Mouse (Mus musculus) v-Abl transformed pro-B cells (cell line): Measurements from ENCODE around the gene Ctrb1.
"Not testable (repeated sequence)": the region's sequence is repeated elsewhere in the genome, so short reads cannot be mapped to it uniquely, and the experiment has no call there.

Experiments
- in situ Hi-C, 2 experiments: fragments of 400-800 bp; cut with MboI; formaldehyde crosslinking; loops; one replicate each; pipeline ENCODE4 v1.15.1; 2025; ENCODE audit not compliant: unreplicated experiment in 2 of 2

Gene Ctrb1

GRCm38 (mm10) chr8:111697655-111698054 is 6.8 kb upstream of the Ctrb1 start:
- in situ Hi-C loops: no loop called here

GRCm38 (mm10) chr8:111695441-111695840 is 4.6 kb upstream of the Ctrb1 start:
- in situ Hi-C loops: no loop called here

DNA sequence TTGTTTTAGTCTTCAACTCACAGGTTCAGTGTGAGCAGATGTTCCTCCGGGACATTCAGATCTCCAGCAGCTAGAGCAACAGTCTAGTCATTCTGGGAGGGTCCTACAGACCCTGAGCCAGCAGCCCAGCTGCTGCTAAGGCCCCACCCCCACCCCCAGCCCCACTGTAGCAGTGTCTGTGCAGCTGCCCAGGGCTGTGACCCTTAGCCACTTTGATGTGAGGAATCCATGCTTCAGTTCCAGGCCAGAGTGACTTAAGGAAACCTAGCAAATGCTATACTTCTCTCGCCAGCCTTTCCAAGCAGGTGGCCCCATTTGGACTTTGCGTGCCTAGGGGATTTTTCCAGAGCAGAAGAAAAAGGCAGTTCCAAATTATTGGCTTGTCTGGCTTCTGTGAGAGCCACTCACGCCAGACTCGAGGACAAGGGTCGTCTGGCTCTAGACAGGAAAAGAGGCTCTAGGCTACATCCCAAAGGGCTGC is 2.5 kb upstream of the Ctrb1 start:
- in situ Hi-C loops: no loop called here

- in situ Hi-C loops: no loop called here
Observed at GRCm38 (mm10) chr8:111686881-111687280, 3.9 kb downstream of the Ctrb1 start.

- in situ Hi-C loops: no loop called here
Observed at GRCm38 (mm10) chr8:111682521-111682920, 8.3 kb downstream of the Ctrb1 start.

GRCm38 (mm10) chr8:111681153-111681552 is 9.7 kb downstream of the Ctrb1 start:
- in situ Hi-C loops: no loop called here

DNA sequence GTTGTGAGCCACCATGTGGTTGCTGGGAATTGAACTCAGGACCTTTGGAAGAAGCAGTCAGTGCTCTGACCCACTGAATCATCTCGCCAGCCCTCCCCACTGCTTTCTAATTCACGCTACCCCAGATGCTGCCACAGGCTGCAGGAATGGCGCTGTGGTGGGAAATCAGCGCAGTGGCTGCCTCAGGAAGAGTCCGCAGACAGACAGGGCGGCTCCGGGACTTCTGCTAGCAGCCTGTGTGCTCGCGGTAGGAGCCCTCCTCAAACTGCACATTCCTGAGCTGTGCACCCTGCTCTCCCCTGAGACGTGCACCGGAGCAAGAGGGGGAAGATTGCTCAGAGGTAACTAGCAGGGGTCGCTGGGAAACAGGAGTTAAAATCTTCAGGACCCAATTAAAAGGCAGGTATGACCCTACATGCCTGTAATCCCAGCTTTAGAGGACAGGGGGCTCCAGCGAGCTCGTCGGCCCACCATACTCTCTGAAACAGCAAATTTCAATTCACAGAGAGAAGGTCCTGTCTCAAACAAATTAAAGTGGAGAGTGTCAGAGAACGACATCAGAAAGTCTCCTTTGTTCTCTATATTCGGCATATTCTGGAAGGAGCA is 10.3 kb downstream of the Ctrb1 start:
- in situ Hi-C loops: no loop called here

GRCm38 (mm10) chr8:111678848-111679247 is 12.0 kb downstream of the Ctrb1 start:
- in situ Hi-C loops: loop anchor here (5.0 to 10.0 kb wide), 3 partner anchors 158 to 1956 kb away; partner anchors contain the start of gene Mon1b (in 1 of the 2)

DNA sequence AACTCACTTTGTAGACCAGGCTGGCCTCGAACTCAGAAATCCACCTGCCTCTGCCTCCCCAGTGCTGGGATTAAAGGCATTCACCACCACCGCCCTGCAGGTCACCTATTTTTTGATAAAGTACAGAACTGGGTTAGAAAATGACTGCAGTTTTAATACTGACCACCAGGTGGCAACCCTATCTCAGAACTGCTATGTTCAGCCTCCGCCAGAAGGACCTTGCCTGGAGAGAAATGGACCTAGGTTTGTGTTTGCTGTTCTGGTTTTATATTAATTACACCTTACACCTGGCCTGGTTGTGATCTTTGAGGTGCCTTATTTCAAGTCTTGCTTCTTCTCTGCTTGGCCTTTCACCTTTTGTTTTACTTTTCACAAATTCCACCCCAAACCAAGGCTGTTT is 12.7 kb downstream of the Ctrb1 start:
- in situ Hi-C loops: loop anchor here (5.0 to 10.0 kb wide), 3 partner anchors 159 to 1957 kb away; partner anchors contain the start of gene Mon1b (in 1 of the 2)

GRCm38 (mm10) chr8:111676237-111676636 is 14.6 kb downstream of the Ctrb1 start:
- in situ Hi-C loops: loop anchor here (5.0 to 10.0 kb wide), 3 partner anchors 161 to 1959 kb away; partner anchors contain the start of gene Mon1b (in 1 of the 2)

DNA sequence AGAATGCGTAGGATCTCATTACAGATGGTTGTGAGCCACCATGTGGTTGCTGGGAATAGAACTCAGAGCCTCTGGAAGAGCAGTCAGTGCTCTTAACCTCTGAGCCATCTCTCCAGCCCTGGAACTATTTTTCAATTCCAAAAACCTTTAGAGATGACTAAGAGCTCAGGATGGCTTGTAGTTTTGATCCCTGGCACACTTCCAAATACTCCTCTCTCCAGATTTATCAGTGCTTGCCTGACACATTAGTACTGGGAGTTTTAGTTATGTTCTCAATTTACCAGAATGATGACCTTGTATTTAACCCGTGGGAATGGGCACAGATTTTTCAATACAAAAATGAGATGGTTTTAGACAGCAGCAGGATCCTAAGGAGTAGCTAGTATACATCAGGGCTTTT is 24.1 kb downstream of the Ctrb1 start:
- in situ Hi-C loops: loop anchor here (5.0 to 25.0 kb wide), 3 partner anchors 202 to 904 kb away; no protein-coding TSS in a partner anchor

GRCm38 (mm10) chr8:111662473-111662872 is 28.3 kb downstream of the Ctrb1 start:
- in situ Hi-C loops: loop anchor here (5.0 to 25.0 kb wide), 4 partner anchors 195 to 900 kb away; no protein-coding TSS in a partner anchor

DNA sequence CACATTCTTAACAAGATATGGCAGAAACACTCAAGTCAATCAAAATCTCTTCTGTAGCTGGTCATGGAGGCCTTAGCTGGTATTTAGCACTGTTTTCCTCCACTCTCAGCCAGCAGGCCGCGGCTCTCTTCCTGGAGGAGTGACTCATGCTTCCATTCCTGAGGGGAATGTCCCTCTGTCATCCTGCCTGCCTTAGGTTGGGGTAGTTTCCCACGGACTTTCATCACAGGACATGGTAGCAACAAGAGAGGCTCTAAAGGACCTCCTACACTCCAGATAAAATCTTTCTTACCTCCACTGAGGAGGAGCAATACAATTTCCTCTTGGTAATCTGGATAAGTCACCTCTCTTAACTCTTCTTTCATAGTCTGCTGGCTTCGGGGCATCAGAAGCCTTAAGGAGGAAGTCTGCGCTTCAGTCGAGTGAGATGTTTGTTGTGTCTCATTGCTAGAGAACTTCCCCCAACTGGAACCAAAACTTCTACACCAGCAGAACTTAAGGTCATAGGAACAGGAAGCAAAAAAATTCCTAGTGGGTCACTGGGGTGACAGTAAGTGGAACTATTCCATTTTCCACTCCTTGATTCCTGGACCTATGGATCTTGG is 31.9 kb downstream of the Ctrb1 start:
- in situ Hi-C loops: loop anchor here in 1 of 2 experiments (25.0 kb wide), 1 partner anchor 897 kb away; no protein-coding TSS in a partner anchor

GRCm38 (mm10) chr8:111657312-111657854 is 33.4 kb downstream of the Ctrb1 start:
- in situ Hi-C loops: loop anchor here in 1 of 2 experiments (25.0 kb wide), 1 partner anchor 895 kb away; no protein-coding TSS in a partner anchor

DNA sequence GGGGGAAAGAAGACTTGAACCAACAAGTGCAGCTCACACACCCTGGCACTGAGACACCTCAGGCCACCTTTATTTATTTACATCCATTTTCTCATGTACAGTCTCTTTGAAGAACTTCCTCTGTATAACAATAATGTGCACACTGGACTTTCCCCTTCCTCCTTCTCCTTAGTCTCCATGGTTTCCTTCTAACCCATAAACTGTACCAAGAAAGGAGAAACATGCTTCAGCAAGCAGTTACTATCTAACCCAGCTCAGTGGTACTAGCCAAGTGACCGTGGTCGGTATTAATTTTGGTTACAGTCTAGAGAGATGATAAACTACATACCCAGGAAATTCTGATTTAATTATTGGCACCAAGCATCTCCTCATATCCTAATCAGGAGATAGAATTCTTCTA is 37.3 kb downstream of the Ctrb1 start:
- in situ Hi-C loops: loop anchor here in 1 of 2 experiments (25.0 kb wide), 1 partner anchor 891 kb away; no protein-coding TSS in a partner anchor

GRCm38 (mm10) chr8:111650651-111651050 is 40.2 kb downstream of the Ctrb1 start:
- in situ Hi-C loops: loop anchor here in 1 of 2 experiments (25.0 kb wide), 1 partner anchor 888 kb away; no protein-coding TSS in a partner anchor

- in situ Hi-C loops: no loop called here
Observed at GRCm38 (mm10) chr8:111648834-111649233, 42.0 kb downstream of the Ctrb1 start.

DNA sequence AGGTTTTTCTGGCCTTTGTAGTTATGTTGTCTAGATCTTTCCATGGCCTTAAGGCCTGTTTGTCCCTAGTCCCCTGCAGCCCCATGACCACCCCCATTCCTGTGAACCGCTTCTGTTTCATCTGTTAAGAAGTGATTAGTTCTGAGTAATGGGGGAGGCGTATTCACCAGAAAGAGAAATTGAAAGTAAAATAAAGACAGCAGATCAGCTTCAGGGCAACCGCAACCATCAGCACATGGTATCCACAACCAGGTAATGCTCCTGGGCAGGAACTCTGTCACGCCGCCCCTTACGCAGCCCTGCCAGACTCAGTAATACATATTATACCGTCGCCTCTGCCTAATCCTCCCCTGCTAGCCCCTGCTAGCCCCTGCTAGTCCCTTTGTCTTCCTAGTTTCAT is 45.1 kb downstream of the Ctrb1 start:
- in situ Hi-C loops: no loop called here

DNA sequence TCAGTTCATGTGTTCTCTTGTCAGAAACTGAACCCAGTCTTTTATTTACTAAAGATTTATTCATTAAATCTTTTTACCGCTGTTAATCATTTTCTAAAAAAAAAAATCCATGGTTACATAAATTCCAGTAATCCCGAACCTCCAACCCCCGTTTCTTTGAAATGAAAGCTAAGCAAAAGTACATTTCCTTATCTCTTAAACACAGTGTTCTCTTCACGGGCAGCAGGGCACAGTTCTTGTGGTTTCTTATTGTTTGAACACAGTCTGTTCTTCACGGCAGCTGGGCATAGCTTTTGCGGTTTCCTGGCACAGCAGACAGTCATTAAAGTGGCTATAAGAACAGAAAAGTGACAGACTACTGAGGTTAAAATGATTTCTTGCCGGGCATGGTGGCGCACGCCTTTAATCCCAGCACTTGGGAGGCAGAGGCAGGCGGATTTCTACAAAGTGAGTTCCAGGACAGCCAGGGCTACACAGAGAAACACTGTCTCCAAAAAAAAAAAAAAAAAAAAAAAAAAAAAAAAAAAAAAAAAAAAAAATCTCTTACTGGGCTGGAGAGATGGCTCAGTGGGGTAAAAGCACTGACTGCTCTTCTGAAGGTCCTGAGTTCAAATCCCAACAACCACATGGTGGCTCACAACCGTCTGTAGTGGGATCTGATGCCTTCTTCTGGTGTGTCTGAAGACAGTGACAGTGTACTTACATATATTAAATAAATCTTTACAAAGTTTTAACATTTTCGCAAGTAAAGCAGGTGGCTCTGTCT is 46.3 kb downstream of the Ctrb1 start:
- in situ Hi-C loops: not testable (repeated sequence)
